Mouse (Mus musculus) left cerebral cortex, postnatal 25 days (tissue): ENCODE results near the gene Cisd1. TPM values are rescaled to one million over a fixed set of nuclear protein-coding genes. Genes with fewer than 3 reads are reported as not detected.

Experiments used
- DNase-seq, 2 experiments: peaks; one replicate each; pipeline ENCODE4 v3.0.0; 2022; ENCODE audit warnings: low spot score in 2 of 2, mixed read lengths in 1 of 2
- intact Hi-C: fragments of 180-260 bp; cut with DNase I; formaldehyde crosslinking; loops from one replicate; pipeline ENCODE4 v1.15.1; 2025
- total RNA-seq, 2 experiments: library from RNA; stranded (reverse); gene quantifications; 2 replicates each; pipeline ENCODE4 v1.2.3; 2021

Cisd1 gene
- total RNA-seq, 2 experiments from 2014 or later, result 133 TPM

GRCm38 (mm10) chr10:71329295-71329694 is 15.5 kb downstream of the Cisd1 start:
- intact Hi-C loops, result no loop called here
- DNase-seq, result no peak

DNA sequence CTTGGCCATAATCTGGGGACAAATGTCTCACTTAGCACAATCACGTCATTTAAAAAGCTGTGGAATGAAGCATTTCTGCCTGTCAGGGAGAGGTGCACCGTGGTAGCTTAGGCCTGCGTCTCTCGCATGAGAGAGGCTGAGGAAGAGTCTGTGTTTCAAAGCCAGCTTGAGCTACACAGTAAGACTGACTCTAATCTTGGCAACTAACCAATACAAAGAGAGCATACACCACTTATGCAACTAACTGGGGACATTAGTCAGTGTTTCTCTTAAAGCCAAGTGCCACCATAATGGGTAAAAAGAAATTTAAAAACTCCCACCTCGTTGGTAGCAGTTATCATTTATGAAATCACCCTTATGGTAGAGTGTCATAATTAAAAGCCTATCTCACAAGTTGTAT is 15.9 kb downstream of the Cisd1 start:
- no peak for DNase-seq
- intact Hi-C loops, result no loop called here

- no peak for DNase-seq
- intact Hi-C loops, result no loop called here
Observed at GRCm38 (mm10) chr10:71328382-71328781, 16.4 kb downstream of the Cisd1 start.

DNA sequence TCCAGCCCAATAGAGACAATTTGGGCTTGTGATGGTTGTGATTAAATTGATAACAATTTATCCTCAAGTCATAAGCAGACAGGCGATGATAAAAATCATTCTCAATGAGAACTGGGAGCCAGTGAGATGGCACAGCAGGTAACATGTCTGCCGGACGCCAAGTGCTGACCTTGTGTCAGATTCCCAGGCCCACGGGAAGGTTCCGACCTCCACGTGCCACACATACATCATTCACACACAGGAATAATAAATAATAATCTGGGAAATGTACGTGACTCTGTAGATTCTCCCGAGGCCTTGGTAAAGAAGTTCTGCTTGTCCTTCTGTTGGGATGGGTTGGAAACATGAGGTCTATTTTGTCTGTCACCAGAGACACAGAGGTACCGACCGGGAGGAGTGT is 17.4 kb downstream of the Cisd1 start:
- intact Hi-C loops, result loop anchor here (1.0 kb wide), 1 partner anchor 74 kb away; no protein-coding TSS in a partner anchor
- no peak for DNase-seq

GRCm38 (mm10) chr10:71326789-71327188 is 18.0 kb downstream of the Cisd1 start:
- intact Hi-C loops, result loop anchor here (1.0 kb wide), 1 partner anchor 75 kb away; no protein-coding TSS in a partner anchor
- DNase-seq, result peak; percentile 71 to 78

GRCm38 (mm10) chr10:71326123-71326522 is 18.6 kb downstream of the Cisd1 start:
- intact Hi-C loops, result no loop called here
- no peak for DNase-seq

DNA sequence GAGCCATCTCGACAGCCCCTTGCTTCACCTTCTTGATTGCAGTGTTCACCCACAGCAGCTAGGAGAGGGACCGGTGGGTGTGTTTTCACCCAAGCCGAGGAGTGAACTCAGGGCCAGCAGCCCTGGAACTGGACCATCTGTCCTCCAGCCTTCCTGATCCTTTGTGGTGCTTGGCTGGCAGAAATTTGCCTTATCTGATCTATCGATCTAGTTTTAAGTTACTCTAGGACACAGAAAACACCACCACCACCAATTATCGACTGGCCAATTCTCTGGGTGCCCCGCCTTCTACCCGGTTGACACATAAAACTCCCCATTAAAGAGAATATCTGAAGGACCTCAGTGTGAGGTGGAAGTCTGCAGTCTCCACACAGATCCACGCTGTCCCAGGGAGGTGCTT is 21.1 kb downstream of the Cisd1 start:
- intact Hi-C loops, result no loop called here
- no peak for DNase-seq

GRCm38 (mm10) chr10:71316497-71316896 is 28.3 kb downstream of the Cisd1 start:
- intact Hi-C loops, result no loop called here

GRCm38 (mm10) chr10:71316056-71316455 is 28.7 kb downstream of the Cisd1 start:
- no peak for DNase-seq
- intact Hi-C loops, result no loop called here

More at GRCm38 (mm10) chr10:71316497-71316896, 28.3 kb downstream of the Cisd1 start:
- no peak for DNase-seq

DNA sequence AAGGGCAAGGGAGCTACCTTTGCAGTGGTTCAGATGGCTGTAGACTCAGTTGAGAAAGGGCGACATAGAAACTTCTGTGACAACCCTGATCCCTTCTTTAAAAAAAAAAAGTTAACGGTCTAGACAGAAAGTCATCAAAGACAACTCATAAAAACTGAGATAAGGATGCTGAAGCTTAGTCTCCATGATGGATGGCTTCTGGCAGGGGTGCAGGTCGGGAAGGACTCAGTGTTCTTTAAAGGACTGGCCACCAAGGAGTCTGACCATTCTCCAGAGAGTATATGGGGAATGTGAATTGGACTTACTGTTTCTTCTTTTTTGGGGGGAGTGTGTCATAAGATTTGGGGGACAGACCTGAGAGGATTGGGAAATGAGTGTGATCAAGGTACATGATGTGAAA is 30.2 kb downstream of the Cisd1 start:
- intact Hi-C loops, result no loop called here
- no peak for DNase-seq

GRCm38 (mm10) chr10:71310288-71310687 is 34.5 kb downstream of the Cisd1 start:
- intact Hi-C loops, result no loop called here
- no peak for DNase-seq

DNA sequence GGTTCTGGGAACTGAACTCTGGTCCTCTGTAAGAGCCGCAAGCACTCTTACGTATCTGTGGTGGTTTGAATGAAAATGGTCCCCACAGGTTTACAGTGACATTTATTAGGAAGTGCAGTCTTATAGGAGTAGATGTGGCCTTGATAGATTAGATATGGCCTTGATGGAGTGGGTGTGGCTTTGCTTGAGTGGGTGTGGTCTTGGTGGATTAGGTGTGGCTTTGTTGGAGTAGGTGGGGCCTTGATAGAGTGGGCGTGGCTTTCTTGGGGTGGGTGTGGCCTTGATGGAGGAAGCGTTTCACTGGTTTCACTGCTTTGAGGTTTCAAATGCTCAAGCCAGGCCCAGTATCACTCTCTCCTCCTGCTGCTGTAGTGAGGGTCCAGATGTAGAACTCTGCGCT is 36.6 kb downstream of the Cisd1 start:
- no peak for DNase-seq
- intact Hi-C loops, result no loop called here

GRCm38 (mm10) chr10:71306759-71307158 is 38.0 kb downstream of the Cisd1 start:
- intact Hi-C loops, result no loop called here
- DNase-seq, result no peak

GRCm38 (mm10) chr10:71306190-71306589 is 38.6 kb downstream of the Cisd1 start:
- DNase-seq, result peak; percentile 45 to 59
- intact Hi-C loops, result no loop called here

GRCm38 (mm10) chr10:71302490-71302889 is 42.3 kb downstream of the Cisd1 start:
- intact Hi-C loops, result no loop called here
- DNase-seq, result no peak

DNA sequence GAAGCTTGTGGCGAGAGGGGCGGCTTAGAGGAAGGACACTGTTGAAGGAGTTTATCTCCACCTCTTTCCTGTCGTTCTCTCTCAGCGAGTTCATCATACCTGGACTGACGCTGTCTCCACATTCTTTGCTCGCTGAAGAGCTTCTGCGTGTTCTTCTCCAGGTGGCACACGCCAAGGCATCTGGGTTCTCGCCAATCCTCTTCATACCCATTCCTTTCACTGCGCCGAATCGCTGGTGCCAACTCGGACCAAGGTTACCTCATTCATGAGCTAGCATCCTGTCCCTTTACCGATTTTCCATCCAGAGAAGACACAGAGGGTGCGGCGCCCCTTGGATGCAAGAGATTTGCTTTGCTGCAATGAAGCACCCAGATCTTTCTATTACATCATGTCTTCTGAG is 44.6 kb downstream of the Cisd1 start:
- DNase-seq, result no peak
- intact Hi-C loops, result no loop called here

- intact Hi-C loops, result no loop called here
- DNase-seq, result no peak
Observed at GRCm38 (mm10) chr10:71293245-71293644, 51.5 kb downstream of the Cisd1 start.

GRCm38 (mm10) chr10:71292254-71292653 is 52.5 kb downstream of the Cisd1 start:
- intact Hi-C loops, result no loop called here

DNA sequence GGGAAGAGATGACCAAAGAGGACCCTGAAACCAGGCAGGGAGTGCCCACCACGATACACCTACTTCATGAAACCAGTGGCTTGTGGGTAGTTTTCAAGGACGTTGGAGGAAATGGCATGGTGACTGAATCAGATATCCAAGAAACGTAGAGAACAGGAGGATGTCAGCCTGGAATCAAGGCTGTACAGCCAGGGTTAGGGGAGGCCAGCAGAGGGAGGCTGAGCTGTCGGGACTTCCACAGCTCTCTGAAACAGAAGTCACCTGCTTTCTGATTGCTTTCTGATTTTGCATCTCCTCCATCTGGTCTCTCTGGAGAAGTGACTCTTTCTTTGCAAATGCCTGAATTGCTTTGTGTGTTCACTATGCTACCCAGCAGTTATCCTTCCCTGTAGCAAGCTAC is 53.0 kb downstream of the Cisd1 start:
- DNase-seq, result no peak
- intact Hi-C loops, result no loop called here

More at GRCm38 (mm10) chr10:71292254-71292653, 52.5 kb downstream of the Cisd1 start:
- no peak for DNase-seq

DNA sequence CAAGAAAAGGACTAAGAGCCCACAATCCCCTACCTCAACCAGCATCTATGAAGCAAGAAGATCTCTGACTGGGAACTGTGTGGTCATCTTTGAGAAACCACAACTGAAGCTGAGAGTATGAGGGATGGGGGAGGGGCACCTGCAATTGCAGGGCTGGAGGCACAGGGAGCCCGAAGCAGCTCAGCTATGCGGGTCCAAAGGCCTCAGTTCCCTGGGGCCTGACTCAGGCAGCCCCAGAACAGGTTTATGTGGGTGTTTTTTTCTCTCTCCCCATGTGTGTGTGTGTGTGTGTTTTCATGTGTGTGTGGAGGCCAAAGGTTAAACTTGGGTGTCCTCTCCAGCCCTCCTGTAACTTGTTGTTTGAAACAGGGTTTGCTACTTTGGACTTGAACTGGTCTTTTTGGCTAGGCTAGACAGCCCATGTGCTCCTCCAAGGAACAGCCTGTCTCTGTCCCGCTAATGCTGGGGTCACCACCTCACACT is 53.5 kb downstream of the Cisd1 start:
- intact Hi-C loops, result no loop called here
- DNase-seq, result no peak

DNA sequence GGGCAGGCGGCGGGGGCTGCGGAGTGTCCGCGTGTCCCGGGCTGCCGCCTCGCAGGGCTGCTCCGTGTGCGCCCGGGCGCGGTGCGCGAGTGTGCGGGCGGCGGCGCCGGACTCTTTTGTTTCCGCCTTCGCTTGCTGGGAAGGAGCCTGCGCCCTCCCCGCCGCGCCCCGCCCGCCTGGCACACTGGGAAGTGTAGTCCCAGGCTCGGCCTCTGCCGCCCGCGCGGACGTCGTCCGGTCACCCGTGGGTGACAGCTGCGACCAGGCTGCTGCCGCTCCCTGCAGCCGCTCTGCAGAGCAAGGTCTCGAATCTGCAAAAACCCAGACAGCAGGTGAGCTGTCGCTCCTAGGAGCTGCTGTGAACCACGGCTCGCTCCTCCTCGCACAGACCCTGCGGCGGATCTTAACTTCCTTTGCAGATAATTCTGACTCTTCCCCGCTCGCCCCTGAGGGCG is 59.6 kb downstream of the Cisd1 start, which contains the start of gene Ube2d1:
Gene Ube2d1 (minus strand): TSS at position 137 of the 455 bp plus-strand sequence.
- DNase-seq, result peak; percentile 92 to 95
- intact Hi-C loops, result loop anchor here (2.0 kb wide), 1 partner anchor 60 kb away; the partner anchor contains the start of gene Cisd1
